Mouse (Mus musculus) kidney, postnatal 14 days (tissue): ENCODE data around the gene Dpf1.

Source experiments
- DNase-seq: peaks from one replicate; pipeline ENCODE4 v3.0.0; 2022; ENCODE audit warnings: mixed read lengths

Gene Dpf1

DNA sequence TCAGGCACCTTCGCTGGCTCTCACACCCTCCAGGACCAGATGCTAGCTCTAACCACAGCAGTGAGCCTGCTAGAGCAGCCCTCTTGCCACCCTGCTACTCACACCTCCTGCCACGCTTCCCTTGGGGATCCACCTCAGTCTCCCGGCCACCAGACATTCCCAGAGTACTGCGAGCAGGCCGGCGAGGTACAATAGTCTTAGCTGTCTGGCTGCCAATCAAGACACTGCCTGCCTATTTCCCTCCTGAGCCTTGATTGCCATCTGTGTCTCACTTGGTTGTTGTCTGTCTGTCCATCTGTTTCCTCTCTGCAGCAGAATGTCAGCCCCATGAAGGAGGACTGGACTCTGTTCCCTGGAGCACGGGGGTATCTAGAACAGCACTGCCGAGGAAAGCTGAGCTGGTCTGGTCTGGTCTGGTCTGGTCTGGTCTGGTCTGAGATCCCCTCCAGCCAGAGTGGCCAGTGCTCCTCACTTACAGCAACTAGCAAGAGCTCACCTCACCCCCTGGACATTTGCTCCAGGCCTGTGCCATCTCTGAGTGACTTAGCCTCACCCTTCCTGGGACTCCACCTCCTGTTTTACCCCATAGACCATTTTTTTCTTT, 38.8 kb downstream of the Dpf1 start:
- DNase-seq: peak; percentile 23

DNA sequence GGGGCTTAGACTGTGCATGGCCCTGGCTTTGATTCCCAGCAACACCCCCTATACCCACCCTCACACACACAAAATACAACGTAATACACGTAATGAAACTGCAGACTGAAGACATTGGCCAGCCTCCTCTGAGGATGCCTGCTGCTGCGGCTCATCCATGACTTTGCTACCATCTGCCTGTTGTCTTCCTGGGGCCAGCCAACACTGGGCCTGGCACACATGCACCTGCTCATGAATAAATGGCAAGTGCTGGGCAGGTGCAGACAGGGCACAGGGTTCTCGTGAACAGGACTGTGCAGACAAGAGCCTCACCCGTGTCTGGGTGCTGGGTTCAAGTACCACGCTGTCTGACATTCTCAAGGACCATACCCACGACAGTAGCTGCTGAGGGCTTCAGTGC, 40.0 kb downstream of the Dpf1 start:
- no peak for DNase-seq

DNA sequence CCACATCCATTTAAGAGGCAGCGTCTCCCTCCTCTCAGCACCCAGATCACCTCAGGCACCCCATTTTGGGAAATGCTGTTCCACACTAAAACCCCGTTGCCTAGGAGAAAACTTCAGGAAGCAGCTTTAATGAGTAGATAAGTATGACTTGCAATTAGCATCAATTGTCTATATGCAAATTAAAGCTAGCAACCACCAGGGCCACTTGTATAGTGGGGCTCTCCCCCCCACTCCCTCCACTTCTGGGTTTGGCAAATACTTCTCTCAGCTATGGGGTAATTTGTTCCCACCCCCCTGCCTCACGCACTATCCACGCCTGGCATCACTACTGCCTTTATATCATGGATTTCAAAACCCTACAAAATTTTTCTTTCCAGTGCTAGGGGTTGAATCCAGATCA, 41.8 kb downstream of the Dpf1 start:
- DNase-seq: no peak

DNA sequence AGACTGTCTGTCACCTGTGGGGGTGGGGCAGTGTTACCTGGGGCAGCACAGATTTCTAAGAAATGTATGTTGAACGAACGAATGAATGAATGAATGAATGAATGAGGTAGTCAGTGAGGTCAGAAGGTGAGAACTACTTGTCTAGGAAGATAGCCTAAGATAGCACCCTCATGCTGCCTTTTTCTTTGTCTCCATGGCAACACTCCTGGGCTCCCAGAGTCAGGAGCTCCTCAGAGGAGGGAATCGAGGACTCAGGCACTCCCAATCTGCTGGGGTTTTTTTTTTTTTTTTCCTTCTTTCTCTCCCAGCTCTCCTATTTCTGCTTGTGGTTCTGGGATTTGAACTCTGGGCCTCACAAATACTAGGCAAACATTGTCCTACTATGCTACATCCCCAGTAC, 42.5 kb downstream of the Dpf1 start:
- DNase-seq: no peak

DNA sequence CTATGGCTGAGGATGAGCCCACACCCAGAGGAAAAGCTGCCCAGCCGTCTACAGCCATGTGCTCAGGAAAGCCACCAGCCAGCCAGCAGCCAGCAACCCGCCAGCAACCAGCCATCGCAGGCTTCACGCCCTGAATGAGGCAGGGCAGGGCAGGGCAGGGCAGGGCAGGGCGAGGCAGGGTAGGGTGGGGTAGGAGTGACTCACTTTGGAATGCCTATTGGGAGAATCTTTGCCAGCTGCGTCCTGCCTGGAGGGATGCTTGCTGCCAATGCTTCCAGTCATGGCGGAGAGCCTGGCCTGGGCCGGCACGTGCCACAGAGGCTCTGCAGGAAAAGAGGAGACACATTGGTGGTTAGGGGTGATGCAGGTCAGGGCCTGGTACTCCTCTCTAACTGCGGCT, 46.7 kb downstream of the Dpf1 start:
- DNase-seq: no peak

DNA sequence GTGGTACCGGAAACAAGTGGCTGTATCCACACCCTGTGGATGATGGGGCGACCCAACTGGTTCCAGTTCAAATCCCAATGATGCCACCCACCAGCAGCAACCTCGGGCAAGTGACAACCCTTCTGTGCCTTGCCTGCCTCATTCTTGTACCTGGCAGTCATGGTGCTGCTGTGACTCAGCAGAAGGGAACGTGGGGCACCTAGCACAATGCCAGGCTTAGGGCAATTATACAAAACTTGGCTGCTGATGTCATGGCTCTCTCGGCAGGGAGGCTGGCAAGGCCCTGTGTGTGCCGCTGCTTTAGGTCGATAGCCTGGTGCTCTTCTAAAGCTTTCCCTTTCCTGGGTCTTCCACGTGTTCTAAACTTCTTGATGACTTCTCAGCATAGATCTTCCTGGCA, 48.5 kb downstream of the Dpf1 start:
- DNase-seq: no peak

DNA sequence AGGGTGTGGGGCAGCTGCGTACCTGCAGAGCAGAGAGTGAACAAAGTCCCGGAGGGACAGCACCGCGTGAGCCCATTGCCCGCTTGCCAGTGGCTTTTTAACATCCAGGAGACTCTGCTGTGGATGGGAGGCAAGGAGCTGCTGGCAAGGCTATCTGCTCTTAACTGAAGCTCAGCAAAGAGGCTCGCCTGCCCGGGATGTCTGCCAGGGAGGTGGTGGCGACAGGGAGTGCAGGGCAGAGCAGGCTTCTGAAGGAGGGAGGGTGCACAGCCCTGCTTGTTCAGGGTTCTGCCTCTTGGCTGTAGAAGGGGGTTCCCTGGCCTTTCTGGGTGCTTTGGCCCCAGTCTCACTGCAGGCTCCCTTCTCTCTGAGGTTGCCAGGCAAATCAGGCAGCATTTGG, 50.4 kb downstream of the Dpf1 start:
- no peak for DNase-seq

DNA sequence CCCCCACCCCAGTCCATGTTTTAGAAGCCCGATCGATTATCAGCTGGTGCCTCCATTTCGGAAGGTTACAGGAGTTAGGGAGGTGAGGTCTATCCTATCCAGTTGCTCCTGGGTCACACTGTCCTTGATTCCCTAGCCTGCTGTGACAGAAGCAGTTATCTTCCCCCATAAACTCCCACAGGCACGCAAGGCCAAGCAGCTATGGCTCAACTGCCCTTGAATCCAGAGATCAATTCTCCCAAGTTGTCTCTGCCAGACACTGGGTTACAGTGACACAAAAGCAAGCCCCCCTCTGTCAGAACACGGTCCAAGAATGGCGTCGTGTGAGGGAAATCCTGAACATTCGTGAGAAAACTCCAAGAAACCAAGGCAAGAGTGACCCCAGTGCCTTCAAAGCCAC, 51.7 kb downstream of the Dpf1 start:
- DNase-seq: no peak

DNA sequence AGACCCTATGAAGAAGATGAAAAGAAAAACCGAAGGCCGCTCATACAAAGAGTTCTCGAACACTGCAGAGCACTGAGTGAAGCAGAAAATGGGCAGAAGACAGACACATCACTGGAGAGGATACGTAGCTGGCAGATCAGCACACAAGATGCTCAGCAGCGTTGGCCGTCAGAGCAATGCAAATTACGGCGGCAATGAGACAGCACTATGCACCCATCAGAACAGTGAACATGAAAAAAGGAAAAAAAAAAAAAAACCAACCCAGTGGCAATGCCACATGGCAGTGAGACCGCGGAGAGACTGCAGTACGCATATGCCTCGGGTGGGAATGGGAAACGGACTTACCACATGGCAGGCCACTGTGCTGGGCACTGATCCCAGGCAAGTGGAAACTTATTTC, 57.7 kb downstream of the Dpf1 start:
- DNase-seq: no peak

DNA sequence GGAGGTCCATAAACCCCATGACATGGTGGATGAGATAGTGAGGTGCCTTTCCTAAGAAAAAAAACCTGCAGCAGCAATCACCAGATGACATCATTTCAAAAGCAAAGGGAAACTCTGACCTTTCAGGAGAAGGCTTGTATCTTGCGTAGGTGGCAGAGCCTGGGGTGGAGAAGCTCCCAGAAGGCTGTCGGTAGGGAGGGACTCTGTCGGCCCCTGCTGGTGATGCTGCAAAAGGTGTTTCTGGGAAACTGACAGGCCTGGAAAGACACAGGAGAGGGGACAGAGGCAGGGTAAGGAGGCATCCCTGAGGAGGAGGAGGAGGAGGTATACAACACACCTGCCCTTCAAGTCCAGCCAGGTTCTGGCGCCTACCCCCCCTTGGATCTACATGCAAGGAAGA, 60.3 kb downstream of the Dpf1 start:
- no peak for DNase-seq

DNA sequence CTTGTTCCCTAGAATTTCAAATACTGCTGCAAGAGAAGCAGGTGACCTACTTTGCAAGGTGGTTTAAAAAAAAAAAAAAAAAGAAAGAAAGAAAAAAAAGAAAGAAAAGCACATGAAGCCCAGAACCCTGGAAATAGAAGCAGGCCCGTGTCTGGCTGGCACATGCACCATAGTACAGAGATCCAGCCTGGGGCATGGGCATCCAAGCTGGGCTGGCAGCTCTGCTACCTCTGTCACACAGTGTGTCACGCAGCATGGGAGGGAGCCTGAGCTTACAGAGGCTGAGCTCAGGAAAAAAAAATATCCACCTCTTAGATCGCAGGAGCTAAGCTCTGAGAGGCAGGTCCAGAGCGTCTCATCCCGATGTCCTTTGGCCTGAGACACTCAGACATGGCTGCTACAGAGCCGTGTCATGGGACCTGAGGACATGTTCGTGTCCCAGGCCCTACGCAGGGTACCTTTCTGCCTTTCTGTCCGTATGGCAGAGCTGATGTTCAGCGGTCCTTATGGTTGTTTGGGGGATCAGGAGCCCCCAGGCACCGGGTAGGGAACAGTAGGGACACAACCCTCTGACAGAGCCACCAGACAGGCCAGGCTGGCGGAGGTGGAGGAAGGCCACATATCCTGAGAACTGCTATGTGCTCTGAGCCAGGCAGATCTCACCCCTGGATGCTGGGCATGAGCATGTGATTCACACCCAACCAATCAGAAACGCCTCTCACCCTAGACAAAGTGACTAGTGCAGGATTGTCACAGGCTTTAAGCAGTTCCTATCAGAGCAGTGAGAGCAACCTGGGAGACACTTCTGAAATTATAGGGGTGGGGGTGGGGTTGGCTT, 63.6 kb downstream of the Dpf1 start:
- no peak for DNase-seq
